Mouse (Mus musculus) embryo, embryonic 10.5 days (tissue): ENCODE measurements around the gene Esd.

Experiments
- DNase-seq: peaks from one replicate; pipeline ENCODE4 v3.0.0-alpha.2; 2015; ENCODE audit warnings: low spot score

Esd gene

GRCm38 (mm10) chr14:74732079-74732783 lies at the start of gene Esd:
TSS of gene Esd (plus strand) at chr14:74732297.
- DNase-seq: peak; percentile 97

- DNase-seq: no peak
Measured at GRCm38 (mm10) chr14:74684298-74684978, 47.7 kb upstream of the Esd start.

GRCm38 (mm10) chr14:74691963-74692362 lies 40.1 kb upstream of the Esd start:
- DNase-seq: no peak

GRCm38 (mm10) chr14:74696766-74697165 lies 35.3 kb upstream of the Esd start:
- peak; percentile 4 for DNase-seq

DNA sequence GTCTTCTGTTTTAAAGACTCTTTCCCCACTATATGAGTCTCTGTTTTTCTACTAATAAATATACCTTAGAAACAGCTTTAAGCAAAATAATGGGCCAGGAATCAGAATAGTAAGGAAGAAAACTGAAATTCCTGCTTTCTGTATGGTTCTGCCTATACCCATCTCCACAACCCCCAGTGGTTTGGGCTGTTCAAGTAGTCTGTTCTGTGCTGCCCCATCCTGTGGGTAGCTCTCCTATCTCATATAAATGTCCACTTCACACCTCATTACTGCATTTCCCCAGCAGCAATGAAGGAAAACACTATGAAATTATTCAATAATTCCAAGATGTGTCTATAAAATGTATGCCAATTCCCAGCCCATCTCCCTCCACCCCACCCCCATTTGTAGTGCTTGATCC lies 34.7 kb upstream of the Esd start:
- no peak for DNase-seq

- DNase-seq: no peak
Measured at GRCm38 (mm10) chr14:74699241-74699640, 32.9 kb upstream of the Esd start.

- peak; percentile 31 for DNase-seq
Measured at GRCm38 (mm10) chr14:74703930-74704329, 28.2 kb upstream of the Esd start.

DNA sequence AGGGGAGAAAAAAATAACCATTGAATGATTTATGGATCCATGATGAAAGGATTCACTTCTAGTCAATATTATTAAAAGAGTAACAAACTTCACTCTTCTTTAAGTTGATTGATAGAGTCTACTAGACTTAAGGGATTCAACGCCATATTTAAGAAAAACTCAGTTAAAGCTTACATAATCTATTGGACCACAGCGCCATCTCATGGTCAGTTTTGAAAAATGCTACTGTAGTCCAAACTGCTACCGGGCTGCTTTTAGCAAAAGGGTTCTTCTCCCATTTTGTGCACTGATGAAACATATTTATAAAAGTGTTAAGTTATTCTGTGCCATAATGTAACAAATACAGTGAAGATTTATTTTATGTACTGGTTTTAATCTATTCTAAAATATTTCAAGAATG lies 23.0 kb upstream of the Esd start:
- DNase-seq: peak; percentile 82

GRCm38 (mm10) chr14:74723541-74723940 lies 8.6 kb upstream of the Esd start:
- DNase-seq: no peak

DNA sequence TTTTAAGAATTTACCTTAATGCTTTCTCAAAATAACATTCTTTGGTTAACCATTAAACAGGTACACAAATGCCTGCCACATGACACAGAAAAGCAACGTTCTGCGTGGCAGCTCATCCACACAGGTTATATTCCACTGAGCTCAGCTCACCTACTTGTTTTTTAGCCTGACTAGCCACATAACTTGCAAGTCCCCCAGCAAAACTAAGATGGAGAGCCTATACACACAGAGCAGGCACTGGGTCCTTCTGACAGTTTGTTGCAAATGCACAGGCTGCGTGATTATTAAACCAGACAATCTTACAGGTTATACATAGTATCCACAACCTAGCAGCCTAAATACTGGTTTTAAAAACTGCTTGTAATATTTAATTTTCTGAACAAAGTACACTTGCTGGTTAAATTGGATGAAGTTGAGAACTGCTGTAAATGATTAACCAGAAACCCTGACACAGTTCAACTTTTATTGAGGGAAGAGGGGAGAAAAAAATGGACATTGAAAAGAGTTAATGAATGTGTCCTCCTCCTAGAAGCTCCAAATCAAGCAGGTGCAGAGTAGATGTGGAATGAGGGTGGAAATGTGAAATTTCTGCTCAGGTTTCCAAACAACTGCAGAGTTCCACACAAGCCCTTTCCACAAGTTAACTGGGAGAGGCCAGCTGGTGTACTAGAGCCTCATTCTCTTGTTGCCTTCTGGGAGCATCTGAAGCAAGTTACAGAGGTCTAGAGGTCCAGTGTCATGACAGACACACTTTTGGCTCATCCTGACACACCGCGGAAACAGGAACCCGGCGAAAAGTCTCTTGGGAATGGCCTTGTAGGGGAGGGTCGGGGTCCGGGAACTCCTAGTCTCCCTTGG lies 647 bp upstream of the Esd start:
- DNase-seq: no peak

DNA sequence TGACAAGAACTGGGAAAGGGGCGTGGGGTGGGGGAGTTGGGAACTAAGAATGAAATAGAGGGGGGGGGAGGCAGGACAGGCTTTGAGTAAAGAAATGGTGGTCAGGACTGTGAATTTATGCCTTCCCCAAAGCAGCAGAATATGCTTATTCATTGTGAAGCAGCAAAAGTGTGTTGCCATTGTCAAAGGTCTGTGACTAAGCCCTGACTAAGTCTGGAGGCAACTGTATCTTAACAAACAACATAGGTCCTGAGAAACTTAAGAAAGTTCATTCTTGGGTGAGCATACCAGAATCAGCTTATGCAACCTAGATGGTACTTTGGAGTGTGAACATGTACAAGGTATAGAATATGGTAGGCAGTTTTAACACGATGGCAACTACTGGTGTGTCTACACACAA lies 1.3 kb downstream of the Esd start:
- no peak for DNase-seq

DNA sequence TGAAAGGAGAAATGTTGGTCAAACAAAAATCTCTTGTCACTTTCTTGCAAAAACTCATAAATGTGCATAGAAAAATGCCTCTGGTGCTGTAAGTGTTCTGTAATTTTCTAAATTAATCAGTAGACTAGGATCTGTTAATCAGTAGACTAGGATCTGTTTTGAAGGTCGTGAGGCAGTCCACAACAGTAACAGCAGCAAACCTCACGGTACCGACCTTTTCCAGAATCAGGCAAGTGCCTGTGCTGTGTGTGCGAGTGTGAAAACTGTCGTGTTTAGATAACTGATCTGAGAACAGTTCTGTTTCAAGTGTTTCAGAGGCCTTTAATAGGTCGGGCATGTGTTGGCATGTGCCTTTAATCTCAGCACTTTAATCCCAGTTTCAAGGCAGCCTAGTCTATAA lies 3.4 kb downstream of the Esd start:
- no peak for DNase-seq

GRCm38 (mm10) chr14:74736850-74737249 lies 4.8 kb downstream of the Esd start:
- no peak for DNase-seq

GRCm38 (mm10) chr14:74764191-74764918 lies 32.3 kb downstream of the Esd start:
- peak; percentile 88 for DNase-seq

- DNase-seq: no peak
Measured at GRCm38 (mm10) chr14:74767892-74768291, 35.8 kb downstream of the Esd start.

- DNase-seq: no peak
Measured at GRCm38 (mm10) chr14:74774046-74774619, 42.0 kb downstream of the Esd start.

DNA sequence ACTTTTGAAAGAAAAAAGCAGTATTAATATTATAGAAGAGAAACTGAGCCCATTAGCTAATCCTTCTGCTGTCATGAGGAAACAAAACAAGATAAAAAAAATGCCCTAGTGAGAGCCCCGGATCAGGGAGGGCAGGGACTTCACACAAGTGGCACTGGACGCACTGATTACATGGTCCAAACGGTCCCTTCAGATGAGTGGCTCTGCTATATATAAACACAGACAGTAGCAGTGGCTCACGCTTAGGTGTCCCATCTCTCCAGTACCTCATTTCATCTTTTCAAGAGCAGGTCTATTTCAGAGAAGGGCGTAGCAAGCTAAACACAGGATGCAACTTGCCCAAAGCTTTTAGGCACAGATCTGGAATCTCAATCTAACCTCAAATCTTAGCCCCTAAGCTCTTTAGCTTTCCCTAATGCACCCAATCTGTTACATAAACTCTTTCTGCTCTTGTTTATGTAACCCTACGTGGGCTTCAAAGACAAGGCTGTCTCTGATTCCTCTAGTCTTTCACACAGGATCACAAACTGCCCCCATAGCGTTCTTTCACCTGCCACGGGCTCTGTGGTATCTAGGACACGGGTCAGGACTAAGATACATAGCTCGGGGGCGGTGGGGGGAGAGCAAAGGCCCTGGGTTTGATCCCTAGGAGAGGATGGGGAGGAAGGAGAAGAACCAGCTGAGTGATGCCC lies 52.3 kb downstream of the Esd start:
- DNase-seq: no peak

- DNase-seq: no peak
Measured at GRCm38 (mm10) chr14:74787717-74788116, 55.6 kb downstream of the Esd start.

DNA sequence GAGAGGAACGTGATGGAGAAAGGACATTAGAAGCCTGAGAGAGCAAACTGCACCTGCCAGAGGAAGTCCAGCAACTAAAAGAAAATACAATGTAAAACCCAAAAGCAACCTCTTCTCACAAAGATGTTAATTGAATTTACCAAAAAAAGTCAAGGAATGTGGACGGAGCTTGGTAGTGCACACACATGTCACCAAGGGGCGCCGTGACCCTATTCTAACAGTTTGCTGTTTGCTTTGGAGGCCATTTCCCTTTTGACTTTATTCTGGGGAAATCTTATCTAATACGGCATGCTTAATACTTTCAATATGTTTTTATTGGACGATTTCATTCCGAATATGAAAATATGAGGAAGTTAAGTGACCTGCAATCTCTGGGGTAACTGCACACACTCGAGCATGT lies 56.7 kb downstream of the Esd start:
- no peak for DNase-seq

- DNase-seq: no peak
Measured at GRCm38 (mm10) chr14:74790535-74790934, 58.4 kb downstream of the Esd start.

DNA sequence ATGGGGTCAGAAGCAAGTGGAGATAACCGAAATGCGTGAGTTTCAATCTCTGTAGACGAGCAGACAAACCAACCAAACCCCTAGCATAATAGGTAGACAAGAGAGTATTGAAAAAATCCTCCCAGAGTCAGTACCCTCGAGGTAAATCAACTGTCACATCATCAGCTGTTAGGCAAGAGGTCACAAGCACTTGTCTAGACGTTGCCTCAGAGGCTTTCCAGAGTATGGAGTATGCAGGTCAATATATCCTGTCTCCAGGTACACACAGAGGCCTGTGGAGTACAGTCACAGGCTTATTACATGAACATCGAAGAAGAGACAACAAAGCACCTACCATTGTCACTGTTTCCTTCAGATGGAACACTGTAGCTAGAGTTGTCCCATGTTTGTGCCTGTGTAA lies 60.7 kb downstream of the Esd start:
- DNase-seq: no peak
